Mouse (Mus musculus) megakaryocyte-erythroid progenitor cell, adult 5-6 weeks (primary cell): Measurements from ENCODE around the gene Tbc1d2. TPM values are rescaled to one million over a fixed set of nuclear protein-coding genes. Genes with fewer than 3 reads are reported as not detected.

ENCODE experiments used
- ATAC-seq: replicated peaks from 2 replicates; pipeline ENCODE4 v1.8.0; 2016; ENCODE audit warnings: mild to moderate bottlenecking, inconsistent platforms; ENCODE audit not compliant: severe bottlenecking, poor library complexity, low FRiP score, low TSS enrichment
- total RNA-seq, 2 experiments: library from RNA; stranded (forward) in 1 of 2; stranded (reverse) in 1 of 2; fragments of 200-1000, 215-1000 nt in 1 of 2; fragments of >200 nt in 1 of 2; fragmentation: Nextera tagmentation in 1 of 2; gene quantifications; 2 replicates each; pipeline ENCODE4 v1.2.3; 2014 to 2017

Tbc1d2 gene
- total RNA-seq (2014; fragmentation: Nextera tagmentation): 0.26 and 0.64 TPM in 2 replicates
- 0.80 and 0.88 TPM in 2 replicates for total RNA-seq (2017)

DNA sequence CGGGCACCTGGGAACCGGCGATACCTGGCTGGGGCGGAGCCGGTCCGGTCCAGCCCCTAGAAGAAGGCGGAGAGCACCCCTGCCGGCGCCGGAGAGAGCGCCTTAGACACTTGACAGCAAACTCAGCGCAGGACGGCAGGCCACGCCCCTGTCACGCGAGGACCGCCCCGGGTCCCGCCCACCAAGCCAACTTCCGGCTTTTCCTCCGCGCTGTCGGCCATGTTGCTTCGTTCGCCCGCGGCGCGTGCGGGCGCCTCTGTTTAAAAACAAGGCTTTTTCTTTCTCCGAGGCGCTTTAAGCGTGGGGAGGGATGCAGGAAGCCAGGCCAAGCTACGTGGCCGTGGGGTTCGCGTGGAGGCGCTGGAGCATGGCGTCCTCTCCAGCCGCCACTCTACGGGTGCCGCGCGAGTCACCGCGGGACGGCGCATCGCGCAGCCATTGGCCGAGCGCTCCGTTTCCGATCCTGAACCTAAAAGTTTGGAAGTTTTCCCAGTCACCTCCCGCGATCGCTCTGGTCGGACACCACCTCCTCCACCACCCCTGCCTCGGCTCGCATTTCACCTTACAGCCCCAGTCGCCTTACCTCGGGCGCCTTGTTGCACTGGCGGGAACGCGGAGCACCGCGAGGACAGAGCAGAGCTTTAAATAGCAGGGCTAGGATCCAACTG, at the start of gene Tbc1d2:
TSS of gene Tbc1d2 (minus strand) at position 124 of the 668 bp plus-strand sequence.
- ATAC-seq: peak; percentile 97

DNA sequence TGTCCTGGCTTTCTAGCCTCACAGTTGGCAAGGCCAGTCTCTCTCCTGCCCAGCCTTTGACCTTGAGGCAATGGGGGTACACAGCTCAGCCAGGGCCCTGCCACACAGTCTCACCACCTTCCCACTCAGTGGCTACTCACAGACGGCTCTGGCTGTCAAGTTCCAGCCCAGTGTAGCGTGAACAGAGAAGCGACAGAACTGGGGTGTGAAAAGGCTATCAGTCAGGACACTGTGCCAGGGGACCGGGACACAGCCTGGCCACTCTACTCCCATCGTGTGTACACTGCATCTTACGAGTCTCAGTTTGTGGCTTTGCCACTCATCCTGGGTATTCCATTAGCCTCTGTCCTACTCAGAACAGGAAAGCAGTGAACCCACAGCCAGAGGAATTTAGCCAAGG, 46.5 kb upstream of the Tbc1d2 start:
- no peak for ATAC-seq

GRCm38 (mm10) chr4:46690565-46690964, 40.6 kb upstream of the Tbc1d2 start:
- ATAC-seq: no peak

DNA sequence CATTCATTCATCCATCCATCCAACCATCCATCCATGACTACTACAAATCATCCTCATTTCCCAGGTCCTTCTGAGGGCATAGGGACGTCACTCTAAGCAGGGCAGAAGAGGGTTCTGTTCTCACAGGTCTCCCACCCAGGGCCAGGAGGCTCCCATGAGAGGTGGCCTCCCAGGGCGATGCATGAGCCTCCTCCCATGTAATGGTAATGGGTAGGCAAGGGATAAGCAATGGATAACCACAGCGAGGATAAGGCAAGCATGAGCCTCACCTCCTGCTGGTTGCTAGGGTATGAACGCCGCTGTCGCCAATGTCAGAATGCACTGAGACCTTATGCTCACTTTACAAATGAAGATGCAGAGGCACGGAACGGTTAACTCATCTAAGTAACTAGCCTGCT, 40.0 kb upstream of the Tbc1d2 start:
- ATAC-seq: no peak

DNA sequence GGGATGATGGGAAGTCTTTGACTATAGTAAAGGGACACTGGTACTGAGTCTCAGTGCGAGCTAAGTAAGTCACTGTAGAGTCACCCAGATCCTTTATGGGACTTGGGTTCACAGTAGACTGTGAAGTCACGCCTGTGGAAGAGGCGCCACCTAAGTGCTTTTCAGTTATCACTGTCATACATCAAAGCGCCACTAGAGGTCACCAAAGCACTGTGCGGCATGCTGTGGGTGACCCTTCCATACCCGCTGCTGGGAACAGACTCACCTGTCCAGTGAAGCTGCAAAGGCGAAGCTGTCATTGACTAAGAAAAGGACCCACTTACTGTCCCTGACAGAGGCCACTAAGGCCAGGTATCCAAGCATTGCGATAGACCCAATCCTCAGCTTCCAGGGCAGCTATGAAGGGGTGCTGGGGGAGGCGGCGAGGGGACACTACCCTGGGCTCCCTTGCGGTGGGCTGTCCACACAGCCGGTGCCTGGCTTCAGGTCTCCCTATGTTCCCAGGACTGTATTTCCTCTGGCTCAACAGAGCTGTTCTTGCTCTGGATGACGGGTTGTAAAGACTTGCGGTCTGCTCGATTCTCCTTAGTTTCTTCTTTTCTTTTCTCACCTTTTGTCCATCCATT, 39.5 kb upstream of the Tbc1d2 start:
- ATAC-seq: peak; percentile 72

DNA sequence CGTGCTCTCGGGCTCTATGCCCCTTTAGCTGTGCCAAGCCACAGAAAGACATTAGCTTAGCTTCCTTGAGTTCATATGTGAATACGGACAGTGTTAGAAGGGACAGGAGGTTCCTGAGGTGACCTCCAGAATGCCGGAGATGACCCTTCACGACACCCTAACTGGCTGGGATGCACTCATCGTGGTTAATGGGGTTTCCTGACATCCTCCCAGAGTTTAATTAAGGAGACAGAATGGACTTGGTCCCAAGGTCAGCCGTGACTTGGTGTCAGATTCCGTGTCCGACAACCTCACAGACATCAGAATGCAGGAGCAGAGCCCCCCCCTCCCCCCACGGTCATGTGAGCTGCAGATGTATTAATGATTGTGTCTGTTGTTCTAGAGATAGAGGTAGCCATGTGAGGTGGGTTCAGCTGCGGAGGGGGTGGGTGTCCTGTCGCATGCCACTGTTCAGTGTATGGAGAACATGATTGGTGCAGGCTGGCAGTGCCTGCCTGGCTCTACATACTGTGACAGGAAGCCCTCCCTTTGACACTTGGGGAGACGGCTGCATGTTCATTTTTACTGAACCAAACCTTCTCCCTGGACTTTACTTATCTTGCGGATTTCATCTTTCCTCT, 38.3 kb upstream of the Tbc1d2 start:
- ATAC-seq: no peak

DNA sequence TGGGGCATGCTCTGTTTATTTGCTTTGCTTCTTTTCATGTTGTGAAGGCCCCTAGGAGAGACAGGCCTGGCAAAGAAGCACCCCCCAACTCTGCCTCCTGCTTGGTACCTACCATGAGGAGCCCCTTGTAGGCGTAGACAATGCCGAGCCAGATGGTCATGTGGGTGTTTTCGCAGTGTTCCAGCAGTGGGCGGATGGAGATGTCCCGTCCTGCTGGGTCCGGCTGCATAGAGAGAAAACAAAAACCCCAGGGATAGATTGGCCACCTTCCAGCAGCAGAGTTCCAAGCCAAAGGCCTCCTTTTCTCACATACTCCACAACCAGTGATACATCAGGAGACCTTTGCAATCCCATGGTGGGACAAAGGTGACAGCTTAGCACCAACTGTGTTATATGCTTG, 34.2 kb upstream of the Tbc1d2 start:
- ATAC-seq: no peak

DNA sequence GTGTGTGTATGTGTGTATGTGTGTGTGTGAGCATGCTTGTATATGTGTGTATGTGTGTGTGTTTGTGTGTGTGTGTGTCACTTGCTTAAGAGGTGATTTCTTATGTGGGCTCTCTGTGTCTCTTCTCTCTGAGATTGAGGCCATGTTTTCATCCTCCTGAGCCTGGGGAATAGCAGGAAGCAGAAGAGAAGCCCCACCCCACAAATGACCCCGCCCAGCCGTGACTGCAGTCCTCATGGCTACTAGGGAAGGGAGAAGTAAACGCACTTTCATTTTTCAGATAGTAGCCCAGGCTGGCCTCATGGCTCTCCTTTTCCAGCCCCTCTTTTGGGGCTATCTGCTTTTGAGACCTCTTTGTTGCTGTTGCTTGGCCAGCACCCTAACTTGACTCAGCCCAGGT, 26.6 kb upstream of the Tbc1d2 start:
- ATAC-seq: no peak

DNA sequence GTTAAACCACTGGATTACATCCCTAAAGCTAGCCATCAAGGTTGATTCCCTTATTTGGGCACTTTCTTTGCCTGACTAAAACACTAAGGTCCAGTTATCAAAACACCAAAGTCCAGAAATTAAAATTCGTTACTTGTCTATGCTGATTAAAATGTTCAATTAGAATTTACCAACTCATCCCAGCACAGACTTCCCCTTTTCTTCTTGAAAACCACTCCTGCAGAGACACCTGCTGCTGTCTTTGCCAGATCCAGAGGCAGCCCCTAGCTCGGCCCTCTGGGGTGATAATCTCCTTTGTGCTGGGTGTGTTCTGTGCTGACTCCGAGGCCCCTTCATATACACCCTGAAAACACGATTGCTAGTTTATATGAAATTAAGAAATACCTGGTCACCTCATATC, 26.0 kb upstream of the Tbc1d2 start:
- ATAC-seq: peak; percentile 74

GRCm38 (mm10) chr4:46675272-46675785, 25.3 kb upstream of the Tbc1d2 start:
- no peak for ATAC-seq

- peak; percentile 62 for ATAC-seq
These were observed 18.6 kb upstream of the Tbc1d2 start for GRCm38 (mm10) chr4:46668620-46669019.

GRCm38 (mm10) chr4:46666420-46666819, 16.4 kb upstream of the Tbc1d2 start:
- ATAC-seq: no peak

- ATAC-seq: no peak
These were observed 15.4 kb upstream of the Tbc1d2 start for GRCm38 (mm10) chr4:46665371-46665774.

DNA sequence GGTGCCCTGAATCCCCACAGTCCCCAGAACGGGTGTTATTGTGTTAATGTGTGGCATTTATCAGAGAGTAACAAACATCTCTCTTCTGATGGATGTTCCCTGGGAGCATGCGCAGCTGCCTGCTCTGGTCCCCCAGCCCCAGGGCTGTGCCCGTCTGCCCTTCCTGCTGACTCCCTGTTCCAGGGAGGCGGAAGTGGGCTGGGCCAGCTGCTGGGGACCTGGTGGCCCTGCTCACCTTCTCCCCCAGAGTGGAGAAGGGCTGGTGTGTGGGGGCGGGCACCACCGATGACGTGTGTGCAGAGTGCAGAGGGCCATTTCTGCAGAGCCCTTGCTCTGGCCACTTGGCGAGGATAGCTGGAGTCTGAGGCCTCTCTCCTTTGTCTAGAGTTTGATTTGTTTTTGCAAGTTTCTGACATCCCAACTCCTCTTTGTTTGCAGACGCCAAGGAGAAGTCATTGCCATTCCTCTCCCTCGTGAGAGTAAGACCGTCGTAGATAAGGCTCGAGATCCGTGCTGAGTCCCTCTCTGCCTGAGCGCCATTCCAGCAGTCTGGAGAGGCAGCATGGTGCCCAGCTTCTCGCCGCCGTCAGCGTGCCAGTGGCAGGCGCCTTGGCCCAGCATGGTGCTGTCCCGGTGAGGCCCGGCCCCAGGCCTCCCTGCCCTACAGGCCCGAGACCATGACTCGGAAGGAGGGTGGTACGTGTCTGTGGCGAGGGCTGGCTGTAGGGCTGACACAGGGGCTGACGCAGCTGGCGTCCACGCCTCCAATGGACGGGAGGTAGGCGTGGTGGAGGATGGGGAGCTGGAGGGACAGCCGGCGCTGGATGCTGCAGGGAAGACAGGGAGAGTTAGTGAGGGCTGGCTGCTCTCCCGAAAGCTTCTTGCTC, 14.4 kb upstream of the Tbc1d2 start:
- peak; percentile 57 for ATAC-seq

GRCm38 (mm10) chr4:46661433-46661832, 11.4 kb upstream of the Tbc1d2 start:
- ATAC-seq: no peak

DNA sequence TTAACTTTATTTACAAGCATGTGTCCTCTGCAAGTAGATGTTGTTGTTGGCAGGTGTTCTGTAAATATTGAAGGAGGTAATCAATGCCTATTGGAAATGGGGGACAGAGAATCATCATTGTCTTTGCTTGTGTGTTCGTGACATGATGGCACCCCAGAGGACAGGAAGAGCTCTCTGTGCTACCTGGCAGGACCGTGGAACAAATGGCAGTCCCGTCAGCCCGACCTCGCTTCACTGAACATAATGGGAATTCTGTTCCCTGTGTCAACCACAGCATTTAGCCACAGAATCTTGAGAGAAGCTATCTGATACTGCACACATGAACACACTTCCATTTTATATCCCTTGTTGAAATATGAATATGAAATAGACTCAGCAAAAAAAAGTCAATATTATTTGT, 8.9 kb upstream of the Tbc1d2 start:
- no peak for ATAC-seq

GRCm38 (mm10) chr4:46657116-46657515, 7.1 kb upstream of the Tbc1d2 start:
- peak; percentile 52 for ATAC-seq

- no peak for ATAC-seq
These were observed 5.9 kb upstream of the Tbc1d2 start for GRCm38 (mm10) chr4:46655956-46656355.

DNA sequence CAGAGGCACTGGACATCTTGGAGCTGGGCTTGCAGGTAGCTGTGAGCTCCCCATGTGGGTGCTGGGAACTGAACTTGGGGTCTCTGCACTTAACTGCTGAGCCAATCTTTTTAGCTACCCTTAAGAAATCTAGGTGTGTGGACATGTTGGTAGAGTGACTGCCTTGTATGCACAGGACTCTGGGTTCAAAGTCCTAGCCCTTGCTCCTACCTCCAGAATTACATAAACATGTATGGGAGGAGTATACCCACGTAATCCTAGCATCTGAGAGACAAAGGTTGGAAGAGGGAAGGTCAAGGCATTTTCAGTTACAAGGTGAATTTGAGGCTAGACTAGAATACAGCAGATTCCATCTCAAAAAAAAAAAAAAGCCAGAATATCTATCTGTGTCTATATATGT, 5.3 kb upstream of the Tbc1d2 start:
- no peak for ATAC-seq

GRCm38 (mm10) chr4:46649161-46649560, 848 bp downstream of the Tbc1d2 start:
- no peak for ATAC-seq
